Mouse (Mus musculus): ENCODE data around the gene Dnm2.
"Not testable (repeated sequence)": the region's sequence is repeated elsewhere in the genome, so short reads cannot be mapped to it uniquely, and the experiment has no call there.

DNA sequence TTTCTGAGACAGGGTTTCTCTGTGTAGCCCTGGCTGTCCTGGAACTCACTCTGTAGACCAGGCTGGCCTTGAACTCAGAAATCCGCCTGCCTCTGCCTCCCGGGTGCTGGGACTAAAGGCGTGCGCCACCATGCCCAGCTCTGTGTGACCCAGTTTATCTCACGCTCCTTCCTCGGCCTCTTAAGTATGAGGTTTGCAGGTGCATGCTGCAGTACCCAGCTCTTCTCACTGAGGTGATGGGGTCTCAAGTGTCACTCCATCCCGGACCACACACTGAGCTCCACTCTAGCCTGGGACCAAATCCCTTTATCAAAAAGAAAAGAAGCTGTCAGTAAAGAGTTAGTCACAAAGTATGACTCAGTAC is 39.8 kb downstream of the Dnm2 start:
- TF ChIP-seq CTCF (IDR thresholded peaks at IDR 0.05; ENCODE audit: low read depth); EP300 (optimal IDR thresholded peaks at IDR 0.05): not testable (repeated sequence)

Measured in stomach, postnatal 0 days (tissue).